Mouse (Mus musculus) CD4-positive naive resting alpha-beta T cell, adult 57 days (primary cell): ENCODE measurements around the gene Gm19402. TPM values are rescaled to one million over a fixed set of nuclear protein-coding genes. Genes with fewer than 3 reads are reported as not detected.

Source experiments
- total RNA-seq: library from RNA; stranded (reverse); gene quantifications from one replicate; pipeline ENCODE4 v1.2.4, GENCODE M21; 2023

Gm19402 gene
- not detected for total RNA-seq

GRCm38 (mm10) chr10:77690356-77690807 lies at the start of gene Gm19402:
Gene Gm19402, minus strand, starts transcription at chr10:77690757.

GRCm38 (mm10) chr10:77726186-77726585 lies 35.6 kb upstream of the Gm19402 start, which contains the start of gene Gm10100:
Gene Gm10100, plus strand, starts transcription at chr10:77726486.

GRCm38 (mm10) chr10:77720299-77720698 lies 29.7 kb upstream of the Gm19402 start, which contains the start of gene Krtap12-1:
Gene Krtap12-1, plus strand, starts transcription at chr10:77720599.

GRCm38 (mm10) chr10:77715507-77715906 lies 24.9 kb upstream of the Gm19402 start, which contains the start of gene Gm10142:
Gene Gm10142, plus strand, starts transcription at chr10:77715807.

GRCm38 (mm10) chr10:77711157-77711556 lies 20.6 kb upstream of the Gm19402 start, which contains the start of gene Gm10024:
Gene Gm10024, plus strand, starts transcription at chr10:77711457.

GRCm38 (mm10) chr10:77706326-77706725 lies 15.8 kb upstream of the Gm19402 start, which contains the start of gene Gm10272:
Gene Gm10272, plus strand, starts transcription at chr10:77706626.

GRCm38 (mm10) chr10:77697133-77697532 lies 6.6 kb upstream of the Gm19402 start, which contains the start of gene Gm9508:
Gene Gm9508, minus strand, starts transcription at chr10:77697233.

GRCm38 (mm10) chr10:77685895-77686664 lies 4.5 kb downstream of the Gm19402 start, which contains the start of gene Tspear:
Gene Tspear, plus strand, starts transcription at chr10:77686569.

Other genes with a start within 250 kb of the Gm19402 start
- gene Fam207a, start 175.0 kb downstream of the Gm19402 start, total RNA-seq = 23.2 TPM
- 254 TPM for gene Itgb2, start 160.5 kb downstream of the Gm19402 start, total RNA-seq
- gene Pttg1ip, start 109.0 kb downstream of the Gm19402 start, total RNA-seq = 109 TPM
- gene Sumo3, start 84.7 kb downstream of the Gm19402 start, total RNA-seq = 61.4 TPM
- gene Gm49325, start 84.6 kb downstream of the Gm19402 start, total RNA-seq = not detected
- gene Ube2g2, start 68.5 kb downstream of the Gm19402 start, total RNA-seq = 36.8 TPM
- gene Tspear, start 4.2 kb downstream of the Gm19402 start, total RNA-seq = 0.44 TPM
- gene Gm9508, start 6.5 kb upstream of the Gm19402 start, total RNA-seq = not detected
- not detected for gene Gm10272, start 15.9 kb upstream of the Gm19402 start, total RNA-seq
- gene Gm10024, start 20.7 kb upstream of the Gm19402 start, total RNA-seq = not detected
- gene Gm10142, start 25.1 kb upstream of the Gm19402 start, total RNA-seq = not detected
- gene Krtap12-1, start 29.8 kb upstream of the Gm19402 start, total RNA-seq = not detected
- not detected for gene Gm10100, start 35.7 kb upstream of the Gm19402 start, total RNA-seq
- not detected for gene Gm18596, start 51.9 kb upstream of the Gm19402 start, total RNA-seq
- gene Gm9736, start 60.6 kb upstream of the Gm19402 start, total RNA-seq = not detected
- not detected for gene Gm3233, start 68.9 kb upstream of the Gm19402 start, total RNA-seq
- gene Gm3238, start 80.6 kb upstream of the Gm19402 start, total RNA-seq = not detected
- not detected for gene Gm7138, start 86.2 kb upstream of the Gm19402 start, total RNA-seq
- gene Gm3250, start 91.8 kb upstream of the Gm19402 start, total RNA-seq = not detected
- gene Gm7137, start 97.4 kb upstream of the Gm19402 start, total RNA-seq = not detected
- not detected for gene Gm9639, start 104.3 kb upstream of the Gm19402 start, total RNA-seq
- not detected for gene Gm19668, start 108.4 kb upstream of the Gm19402 start, total RNA-seq
- not detected for gene Gm9507, start 121.1 kb upstream of the Gm19402 start, total RNA-seq
- not detected for gene Gm2696, start 123.9 kb upstream of the Gm19402 start, total RNA-seq
- gene Krtap10-4, start 136.3 kb upstream of the Gm19402 start, total RNA-seq = not detected
- gene Krtap10-10, start 145.2 kb upstream of the Gm19402 start, total RNA-seq = not detected
- gene Gm36176, start 156.0 kb upstream of the Gm19402 start, total RNA-seq = not detected
- not detected for gene Gm10318, start 162.1 kb upstream of the Gm19402 start, total RNA-seq
- not detected for gene Gm3285, start 171.2 kb upstream of the Gm19402 start, total RNA-seq
- gene Lrrc3, start 211.8 kb upstream of the Gm19402 start, total RNA-seq = not detected